Mouse (Mus musculus) small intestine, adult 2 months (tissue): ENCODE data around the gene Ppm1g.

Experiments used
- CTCF ChIP-seq: fragments of 200-500 bp; IDR thresholded peaks from 2 replicates; pipeline ENCODE4 v1.5.1; 2012; ENCODE audit warnings: low read depth, mild to moderate bottlenecking, control low read depth, inconsistent platforms, low read length, moderate library complexity, mixed read lengths; ENCODE audit not compliant: insufficient replicate concordance, insufficient read length; ENCODE audit errors: extremely low read depth
- POLR2A ChIP-seq: fragments of 200-500 bp; IDR thresholded peaks from 2 replicates; pipeline ENCODE4 v1.6.1; 2012; ENCODE audit warnings: low read depth, mild to moderate bottlenecking, control low read depth, inconsistent platforms, low read length, moderate library complexity

DNA sequence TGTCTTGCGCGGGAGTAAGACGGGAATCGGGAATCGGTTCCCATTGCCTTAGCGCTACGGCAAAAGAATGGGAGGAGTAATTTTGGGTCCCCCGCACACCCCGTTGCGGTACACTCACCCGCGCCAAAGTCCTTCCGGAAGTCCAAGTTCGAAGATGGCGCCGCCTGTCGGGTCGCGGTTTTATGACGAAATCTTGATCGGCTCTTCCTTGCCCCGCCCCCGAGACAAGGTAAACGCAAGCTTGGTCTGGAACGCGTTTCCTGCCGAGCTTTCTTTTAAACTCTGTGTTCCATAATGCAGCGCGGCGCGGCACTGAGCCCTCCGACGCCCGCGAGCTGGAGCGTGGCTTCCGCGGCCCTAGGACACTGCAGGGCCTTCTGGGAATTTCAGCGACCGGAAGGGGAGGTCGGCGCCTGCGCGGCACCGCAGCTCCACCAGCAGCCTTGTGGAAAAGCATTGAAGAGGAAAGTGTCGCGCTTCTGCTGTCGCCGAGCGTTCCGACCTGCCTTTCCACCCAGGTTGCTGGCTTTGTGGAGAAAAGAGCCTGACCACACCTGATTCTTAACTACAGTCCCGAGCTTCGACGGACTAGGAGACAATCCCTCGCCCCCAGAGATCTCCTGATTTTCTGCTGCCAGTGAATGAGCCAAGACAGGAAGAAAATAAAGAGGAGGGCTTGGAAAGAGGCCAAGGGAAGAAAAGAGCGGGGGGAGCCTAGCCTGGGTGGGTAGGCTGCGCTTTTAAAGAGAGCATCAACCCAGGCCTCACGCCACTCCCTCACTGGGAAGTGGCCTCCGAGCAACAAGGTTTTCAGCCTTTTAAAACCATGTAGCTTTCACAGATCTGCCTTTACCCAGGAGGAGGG lies 40.5 kb downstream of the Ppm1g start, which contains the start of the genes Gm29609 and Gtf3c2:
- TF ChIP-seq POLR2A (peak; percentile 80), CTCF (0 out of 2 replicates have a peak, but pooled peaks have one; percentile 7)
